Mouse (Mus musculus) lung, postnatal 4 days (tissue): ENCODE measurements around the gene Nfatc4.

Experiments used
- DNase-seq, 2 experiments: peaks; one replicate each; pipeline ENCODE4 v3.0.0; 2021

The Nfatc4 gene

DNA sequence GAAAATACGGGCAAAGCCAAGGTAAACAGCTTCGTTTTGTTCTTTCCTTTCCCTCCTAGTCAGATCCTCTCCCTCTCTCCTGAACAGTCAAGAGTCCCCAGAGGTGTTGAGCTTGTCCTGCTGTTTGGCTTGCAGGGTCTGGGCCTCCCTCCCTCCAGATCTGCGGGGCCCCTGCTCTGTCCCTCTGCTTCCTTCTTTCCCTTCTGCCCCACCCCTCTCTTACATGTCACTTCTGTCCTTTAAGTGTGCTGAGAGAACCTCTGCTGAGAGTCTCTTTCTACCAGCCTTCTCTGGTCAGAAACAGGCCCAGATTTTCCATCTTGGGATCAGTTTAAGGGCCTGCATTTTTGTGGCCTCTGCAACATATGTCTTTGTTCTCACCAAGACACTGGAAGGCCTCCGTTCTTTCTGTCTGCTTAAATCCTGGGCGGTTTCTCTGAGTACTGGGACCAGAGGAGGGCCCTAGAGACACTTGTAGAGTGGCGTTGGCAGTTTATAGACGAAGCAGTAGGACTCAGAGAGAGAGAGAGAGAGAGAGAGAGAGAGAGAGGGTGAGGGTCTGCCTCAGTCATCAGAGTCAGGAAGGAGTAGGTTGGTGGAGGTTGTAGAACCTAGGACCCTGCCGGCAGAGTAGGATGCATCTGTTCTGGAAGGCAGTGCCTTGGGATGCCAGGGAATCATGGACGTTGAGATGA, 31.6 kb downstream of the Nfatc4 start:
- peak in 1 of 2 experiments; percentile 36 for DNase-seq

DNA sequence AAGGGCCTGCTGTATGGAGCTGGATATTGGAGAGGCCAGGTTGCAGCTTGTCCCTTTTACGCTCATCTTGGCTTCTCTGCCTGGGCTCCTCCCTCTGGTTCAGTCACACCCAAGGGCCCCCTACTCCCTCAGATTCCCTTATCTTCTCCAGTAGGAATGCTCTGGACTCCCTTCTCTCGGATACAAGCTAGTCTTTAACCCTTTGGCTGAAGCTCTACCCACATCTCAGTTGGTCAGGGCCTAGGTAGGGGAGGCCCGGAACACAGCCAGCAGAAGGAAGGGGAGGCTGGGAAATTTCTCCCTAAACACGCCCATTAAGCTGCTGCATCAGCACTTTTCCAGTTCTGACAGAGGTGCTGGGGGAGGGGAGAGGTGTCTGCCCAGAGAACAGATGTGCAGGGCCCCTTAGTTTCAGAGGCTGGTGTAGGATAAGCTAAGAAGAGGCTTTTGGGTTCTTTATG, 32.2 kb downstream of the Nfatc4 start:
- DNase-seq, result peak; percentile 55 to 59

DNA sequence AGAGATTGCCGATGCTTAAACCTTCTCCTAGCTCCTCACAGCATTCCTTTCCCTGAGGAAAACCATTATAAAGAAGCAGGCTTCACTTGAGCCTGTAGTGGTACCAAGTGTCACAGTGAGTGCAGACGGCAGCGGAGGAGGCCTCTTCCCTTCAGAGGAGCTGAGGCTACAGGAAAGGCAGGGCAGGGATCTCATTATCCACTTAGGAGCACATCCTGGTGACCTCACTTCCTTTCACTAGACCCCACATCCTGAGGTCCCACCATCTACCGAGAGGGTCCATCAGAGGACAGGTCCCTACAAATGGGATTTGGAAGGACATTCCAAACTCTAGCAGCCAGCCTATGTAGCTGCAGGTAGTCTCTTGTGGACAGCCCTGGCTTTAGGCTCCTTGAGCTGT, 34.6 kb downstream of the Nfatc4 start:
- DNase-seq, result no peak

GRCm38 (mm10) chr14:55862186-55862585, 39.2 kb downstream of the Nfatc4 start:
- DNase-seq, result no peak

DNA sequence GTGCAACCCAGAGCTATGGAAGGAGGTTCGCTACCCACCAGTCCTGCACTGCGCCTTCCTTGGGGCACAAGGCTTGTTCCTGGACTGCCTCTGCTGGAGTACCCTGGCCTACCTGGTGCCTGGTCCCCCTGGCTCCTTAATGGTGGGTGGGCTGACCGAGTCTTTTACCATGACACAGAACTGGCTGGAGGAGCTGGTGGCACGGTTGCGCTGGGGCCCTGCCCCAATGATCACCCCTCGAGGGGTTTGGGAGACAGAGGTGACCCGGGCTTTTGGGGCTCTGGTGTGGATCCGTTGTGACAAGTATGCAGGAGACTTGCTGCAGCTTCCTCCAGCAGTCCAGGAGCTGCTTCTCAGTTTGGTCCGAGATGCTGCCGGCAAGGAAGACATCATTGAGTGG, 40.0 kb downstream of the Nfatc4 start:
- DNase-seq, result no peak

GRCm38 (mm10) chr14:55863773-55864172, 40.8 kb downstream of the Nfatc4 start:
- peak; percentile 78 to 86 for DNase-seq

GRCm38 (mm10) chr14:55866962-55867361, 44.0 kb downstream of the Nfatc4 start:
- DNase-seq, result peak; percentile 46 to 74

- no peak for DNase-seq
Measured at GRCm38 (mm10) chr14:55868230-55869026, 45.5 kb downstream of the Nfatc4 start.

DNA sequence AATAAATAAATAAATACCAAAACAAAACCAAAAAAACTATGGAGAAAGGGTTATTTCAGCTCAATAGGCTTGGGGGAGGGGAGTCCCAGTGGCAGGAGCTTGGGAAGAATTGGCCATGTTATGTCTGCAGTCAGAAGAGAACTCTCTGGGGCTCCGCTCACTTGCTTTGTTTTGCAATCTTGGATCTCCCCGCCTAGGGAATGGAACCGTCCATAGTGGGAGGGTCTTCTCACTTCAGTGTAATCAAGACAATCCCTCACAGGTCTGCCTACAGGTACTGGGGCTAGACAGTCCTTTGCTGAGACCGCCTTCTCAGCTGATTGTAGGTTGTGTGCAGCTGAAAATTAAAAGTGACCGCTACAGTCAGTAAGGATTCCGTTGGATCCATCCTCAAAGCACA, 46.6 kb downstream of the Nfatc4 start:
- DNase-seq, result no peak

GRCm38 (mm10) chr14:55872039-55872438, 49.1 kb downstream of the Nfatc4 start:
- no peak for DNase-seq

DNA sequence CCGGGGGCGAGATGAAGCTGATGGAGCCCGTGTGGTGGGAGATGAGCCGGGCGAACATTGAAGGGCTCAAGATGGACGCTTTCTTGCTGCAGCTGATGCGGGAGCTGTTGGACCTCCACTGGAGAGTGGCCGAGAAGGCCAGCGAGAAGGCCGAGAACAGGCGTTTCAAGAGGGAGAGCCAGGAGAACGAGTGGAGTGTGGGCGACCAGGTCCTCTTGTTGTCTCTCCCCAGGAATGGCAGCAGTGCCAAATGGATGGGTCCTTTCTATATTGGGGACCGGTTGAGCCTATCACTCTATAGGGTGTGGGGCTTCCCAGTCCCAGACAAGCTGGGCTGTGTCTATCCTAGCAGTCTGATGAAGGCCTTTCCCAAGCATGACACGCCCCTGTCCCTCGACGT, 49.6 kb downstream of the Nfatc4 start:
- DNase-seq, result no peak

DNA sequence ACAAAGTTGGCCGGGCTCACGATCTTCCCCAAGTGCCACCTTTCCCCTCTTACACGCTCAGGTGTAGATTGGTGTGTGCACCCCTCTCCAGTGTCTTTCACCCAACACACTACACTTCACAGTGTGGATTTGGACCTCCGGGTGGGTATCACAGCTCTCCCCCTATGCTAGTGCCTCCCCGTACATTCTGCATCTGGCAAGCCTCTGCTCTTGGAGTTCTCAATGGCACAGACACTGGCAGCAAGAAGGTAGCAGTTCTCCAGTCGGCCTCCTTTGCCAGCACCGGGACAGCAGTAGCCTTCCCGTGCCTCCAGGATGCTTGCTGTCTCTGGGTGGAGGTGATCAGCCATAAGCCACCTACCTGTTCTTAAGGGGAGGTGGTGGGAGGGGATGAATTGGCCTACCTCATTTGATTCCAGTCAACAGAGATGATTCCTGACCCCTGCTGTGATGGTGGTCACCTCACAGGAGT, 50.3 kb downstream of the Nfatc4 start:
- DNase-seq, result no peak

GRCm38 (mm10) chr14:55873714-55874683, 51.1 kb downstream of the Nfatc4 start:
- peak; percentile 82 to 88 for DNase-seq

DNA sequence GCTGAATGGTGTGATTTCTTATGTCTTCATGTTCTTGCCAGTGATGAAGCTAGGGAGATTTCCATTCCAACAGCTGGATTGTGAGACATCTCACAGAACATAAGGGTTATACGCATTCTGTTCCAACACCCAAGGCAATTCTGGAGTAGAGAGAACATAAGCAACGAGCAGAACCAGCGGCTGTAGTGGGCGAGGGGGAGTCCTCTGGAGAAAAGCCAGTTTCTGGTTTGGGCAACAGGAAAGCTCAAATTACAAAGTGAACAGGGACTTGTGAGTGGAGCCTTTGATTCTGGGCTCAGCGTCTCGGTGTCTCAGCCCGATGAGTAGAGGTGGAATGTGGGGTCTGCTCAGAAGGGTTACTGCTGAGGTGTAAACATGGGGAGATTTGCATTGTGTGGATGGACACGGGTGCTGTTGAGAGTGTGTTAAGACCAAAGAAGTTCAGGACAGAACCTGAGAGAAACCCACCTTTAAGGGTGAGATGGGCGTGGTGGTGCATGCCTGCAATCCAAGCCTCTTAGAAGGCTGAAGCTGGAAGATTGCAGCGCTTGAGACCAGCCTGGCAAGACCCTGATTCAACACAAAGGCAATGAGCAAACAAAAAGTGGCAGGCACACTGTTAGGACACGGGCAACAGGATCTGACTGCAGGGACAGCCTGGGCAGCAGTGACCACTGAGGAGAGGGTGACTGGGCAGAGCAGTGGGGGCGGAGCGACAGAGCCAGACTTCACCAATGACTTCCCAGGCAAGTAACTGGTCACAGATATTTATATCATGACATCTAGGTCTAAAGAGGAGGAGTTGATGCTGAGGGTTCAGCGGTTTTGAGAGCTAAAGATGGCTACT, 54.7 kb downstream of the Nfatc4 start:
- peak; percentile 51 to 72 for DNase-seq

GRCm38 (mm10) chr14:55878316-55878940, 55.5 kb downstream of the Nfatc4 start:
- no peak for DNase-seq

DNA sequence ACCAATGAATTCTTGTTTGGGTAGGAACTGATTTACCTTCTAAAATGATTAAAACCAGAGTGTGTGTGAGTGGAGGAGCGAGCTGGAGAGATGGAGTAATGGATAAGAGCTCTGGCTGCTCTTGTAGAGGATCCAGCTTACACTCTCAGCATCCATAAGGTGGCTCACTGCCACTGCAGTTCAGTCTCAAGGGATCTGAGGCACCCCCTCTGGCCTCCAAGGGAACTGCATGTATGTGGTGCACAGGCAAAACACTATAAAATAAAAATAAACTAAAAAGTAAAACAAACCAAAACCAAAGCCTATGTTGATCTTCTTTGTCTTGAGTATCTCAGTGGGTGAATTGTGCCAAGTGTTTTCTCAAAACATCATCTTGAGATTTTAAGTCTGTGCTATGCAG, 56.7 kb downstream of the Nfatc4 start:
- peak; percentile 82 to 88 for DNase-seq

- no peak for DNase-seq
Measured at GRCm38 (mm10) chr14:55880982-55881381, 58.0 kb downstream of the Nfatc4 start.

GRCm38 (mm10) chr14:55882171-55882641, 59.3 kb downstream of the Nfatc4 start:
- DNase-seq, result no peak

- DNase-seq, result no peak
Measured at GRCm38 (mm10) chr14:55883149-55883661, 60.3 kb downstream of the Nfatc4 start.
